Mouse (Mus musculus) forebrain, postnatal 0 days (tissue): Measurements from ENCODE around the gene Ufsp1. TPM values are rescaled to one million over a fixed set of nuclear protein-coding genes. Genes with fewer than 3 reads are reported as not detected.

ENCODE experiments used
- ATAC-seq: fragments of 200-750 bp; cut with Nextera tagmentation; 2 replicates; pipeline ENCODE4 v1.8.0; 2017; ENCODE audit warnings: mild to moderate bottlenecking, moderate library complexity
- DNase-seq: peaks from one replicate; pipeline ENCODE4 v3.0.0-alpha.2; 2015
- H3K27ac ChIP-seq: fragments of 300-500 bp; sonication (generic); 2 replicates; pipeline ENCODE4 v1.5.1; 2014; ENCODE audit warnings: low read depth, mild to moderate bottlenecking, antibody characterized with exemption, low read length, moderate library complexity, mixed read lengths
- H3K27me3 ChIP-seq: fragments of 300-500 bp; sonication (generic); 2 replicates; pipeline ENCODE4 v1.6.1; 2014; ENCODE audit warnings: mild to moderate bottlenecking, low read length, mixed read lengths; ENCODE audit not compliant: insufficient read depth
- H3K36me3 ChIP-seq: fragments of 300-500 bp; sonication (generic); 2 replicates; pipeline ENCODE4 v1.6.1; 2014; ENCODE audit warnings: mild to moderate bottlenecking, moderate library complexity; ENCODE audit not compliant: insufficient read depth
- H3K4me1 ChIP-seq: fragments of 300-500 bp; sonication (generic); 2 replicates; pipeline ENCODE4 v1.6.1; 2014; ENCODE audit warnings: antibody characterized with exemption; ENCODE audit not compliant: insufficient read depth
- H3K4me2 ChIP-seq: fragments of 300-500 bp; sonication (generic); 2 replicates; pipeline ENCODE4 v1.6.1; 2014; ENCODE audit warnings: low read depth, mild to moderate bottlenecking, moderate library complexity
- H3K4me3 ChIP-seq: fragments of 300-500 bp; sonication (generic); 2 replicates; pipeline ENCODE4 v1.5.1; 2014; ENCODE audit warnings: low read depth, low read length, mixed read lengths
- H3K9ac ChIP-seq: fragments of 300-500 bp; sonication (generic); 2 replicates; pipeline ENCODE4 v1.6.1; 2014; ENCODE audit warnings: mild to moderate bottlenecking
- H3K9me3 ChIP-seq: fragments of 300-500 bp; sonication (generic); 2 replicates; pipeline ENCODE4 v1.6.1; 2016; ENCODE audit warnings: low read length
- CTCF ChIP-seq: sonication (generic); IDR thresholded peaks from 2 replicates; pipeline ENCODE4 v1.5.1; 2016; ENCODE audit warnings: antibody characterized with exemption, control low read depth, low read depth
- WGBS: fragments of 180-500 bp; shearing (Covaris S2); extraction: QIAGEN DNeasy Blood & Tissue Kit; methylation state at CpG from one replicate; pipeline ENCODE4 v1.1.7; 2014; 5-methylcytosine and 5-hydroxymethylcytosine counted together
- polyA plus RNA-seq: library from polyadenylated mRNA; unstranded; fragments of >200 nt; fragmentation: Nextera tagmentation; extraction: Ambion mirVana; gene quantifications from 2 replicates; pipeline ENCODE4 v1.2.1, GENCODE M21; 2015
- total RNA-seq: library from RNA; depleted of rRNA; stranded (reverse); fragments of >200 nt; gene quantifications from 2 replicates; pipeline ENCODE4 v1.2.3, GENCODE M21; 2014

The Ufsp1 gene
- total and polyA plus RNA-seq, 2 experiments from 2014 or later, result 15.2 to 23.4 TPM

DNA sequence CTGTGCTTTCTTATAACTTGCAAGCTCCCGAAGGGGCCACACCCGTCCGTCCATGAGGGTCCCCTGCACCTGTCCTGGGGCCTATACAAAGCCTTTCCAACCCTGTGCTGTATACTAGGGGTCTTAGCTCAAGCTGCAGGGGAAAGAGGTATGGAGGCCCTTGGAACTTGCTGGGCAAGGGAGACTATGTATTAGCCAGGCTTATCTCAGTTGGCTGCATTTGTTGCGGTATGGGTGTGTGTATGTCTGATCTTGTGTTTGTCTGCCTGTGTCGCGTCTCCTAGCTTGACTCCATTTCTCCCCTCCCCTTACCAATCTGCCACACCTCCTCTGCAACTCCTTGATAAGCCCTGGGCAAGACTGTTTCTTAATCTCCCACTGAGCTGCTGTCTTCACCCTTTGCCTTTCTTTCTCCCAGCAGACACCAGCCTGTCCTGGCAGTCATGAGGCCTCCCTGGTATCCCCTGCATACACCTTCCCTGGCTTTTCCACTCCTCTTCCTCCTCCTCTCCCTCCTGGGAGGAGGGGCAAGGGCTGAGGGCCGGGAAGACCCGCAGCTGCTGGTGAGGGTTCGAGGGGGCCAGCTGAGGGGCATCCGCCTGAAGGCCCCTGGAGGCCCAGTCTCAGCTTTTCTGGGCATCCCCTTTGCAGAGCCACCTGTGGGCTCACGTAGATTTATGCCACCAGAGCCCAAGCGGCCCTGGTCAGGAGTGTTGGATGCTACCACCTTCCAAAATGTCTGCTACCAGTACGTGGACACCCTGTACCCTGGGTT is 4.7 kb upstream of the Ufsp1 start:
- TF ChIP-seq CTCF, result no peak
- ATAC-seq (no peak), DNase-seq (no peak)
- Histone ChIP-seq H3K4me1 (0 out of 2 replicates have a peak, but pooled peaks cover 2% of the 10 kb centered on the region), H3K27ac (no peak overlapping the region), H3K9ac (no peak overlapping the region), H3K9me3 (no peaks in the 10 kb centered on the region), H3K36me3 (no peaks in the 10 kb centered on the region; the same call in 1 of the 2 replicates), H3K4me2 (peak overlapping the region; percentile 93), H3K4me3 (peak overlapping the region; percentile 52; the same call in 1 of the 2 replicates), H3K27me3 (0 out of 2 replicates have a peak, but pooled peaks cover 3% of the 10 kb centered on the region)
- 59% methylated on average over 13 of the region's 13 CpGs for WGBS

DNA sequence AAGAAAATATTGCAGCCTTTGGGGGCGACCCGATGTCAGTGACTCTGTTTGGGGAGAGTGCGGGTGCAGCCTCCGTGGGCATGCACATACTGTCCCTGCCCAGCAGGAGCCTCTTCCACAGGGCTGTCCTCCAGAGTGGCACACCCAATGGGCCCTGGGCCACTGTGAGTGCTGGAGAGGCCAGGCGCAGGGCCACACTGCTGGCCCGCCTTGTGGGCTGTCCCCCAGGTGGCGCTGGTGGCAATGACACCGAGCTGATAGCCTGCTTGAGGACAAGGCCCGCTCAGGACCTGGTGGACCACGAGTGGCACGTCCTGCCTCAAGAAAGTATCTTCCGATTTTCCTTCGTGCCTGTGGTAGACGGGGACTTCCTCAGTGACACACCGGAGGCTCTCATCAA is 3.8 kb upstream of the Ufsp1 start:
- H3K9ac ChIP-seq, result no peak overlapping the region
- DNase-seq (no peak), ATAC-seq (no peak)
- H3K27ac ChIP-seq, result no peak overlapping the region
- 0 out of 2 replicates have a peak, but pooled peaks cover 3% of the 10 kb centered on the region for H3K27me3 ChIP-seq
- 0 out of 2 replicates have a peak, but pooled peaks cover 4% of the 10 kb centered on the region for H3K4me1 ChIP-seq
- H3K4me3 ChIP-seq, result no peak overlapping the region
- peak; percentile 49 for TF ChIP-seq CTCF
- H3K4me2 ChIP-seq, result no peak overlapping the region
- no peaks in the 10 kb centered on the region for H3K9me3 ChIP-seq
- 22% methylated on average over 15 of the region's 15 CpGs for WGBS
- H3K36me3 ChIP-seq, result peaks cover 9% of the 10 kb centered on the region

DNA sequence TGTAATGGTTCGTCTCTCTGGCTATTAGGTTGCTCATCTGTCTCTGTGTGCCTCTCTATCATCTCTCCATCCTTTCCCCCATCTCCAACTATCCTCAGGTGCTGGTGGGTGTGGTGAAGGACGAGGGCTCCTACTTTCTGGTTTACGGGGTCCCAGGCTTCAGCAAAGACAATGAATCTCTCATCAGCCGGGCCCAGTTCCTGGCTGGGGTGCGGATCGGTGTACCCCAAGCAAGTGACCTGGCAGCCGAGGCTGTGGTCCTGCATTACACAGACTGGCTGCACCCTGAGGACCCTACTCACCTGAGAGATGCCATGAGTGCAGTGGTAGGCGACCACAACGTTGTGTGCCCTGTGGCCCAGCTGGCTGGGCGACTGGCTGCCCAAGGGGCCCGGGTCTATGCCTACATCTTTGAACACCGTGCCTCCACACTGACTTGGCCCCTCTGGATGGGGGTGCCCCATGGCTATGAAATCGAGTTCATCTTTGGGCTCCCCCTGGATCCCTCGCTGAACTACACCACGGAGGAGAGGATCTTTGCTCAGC is 3.0 kb upstream of the Ufsp1 start:
- Histone ChIP-seq H3K9me3 (no peaks in the 10 kb centered on the region), H3K4me3 (no peak overlapping the region), H3K4me2 (no peak overlapping the region), H3K9ac (no peak overlapping the region), H3K4me1 (0 out of 2 replicates have a peak, but pooled peaks cover 4% of the 10 kb centered on the region), H3K27ac (no peak overlapping the region), H3K27me3 (0 out of 2 replicates have a peak, but pooled peaks cover 3% of the 10 kb centered on the region), H3K36me3 (peaks cover 16% of the 10 kb centered on the region)
- no peak for ATAC-seq
- DNase-seq, result no peak
- TF ChIP-seq CTCF, result no peak
- WGBS, result 77% methylated on average over 15 of the region's 15 CpGs

DNA sequence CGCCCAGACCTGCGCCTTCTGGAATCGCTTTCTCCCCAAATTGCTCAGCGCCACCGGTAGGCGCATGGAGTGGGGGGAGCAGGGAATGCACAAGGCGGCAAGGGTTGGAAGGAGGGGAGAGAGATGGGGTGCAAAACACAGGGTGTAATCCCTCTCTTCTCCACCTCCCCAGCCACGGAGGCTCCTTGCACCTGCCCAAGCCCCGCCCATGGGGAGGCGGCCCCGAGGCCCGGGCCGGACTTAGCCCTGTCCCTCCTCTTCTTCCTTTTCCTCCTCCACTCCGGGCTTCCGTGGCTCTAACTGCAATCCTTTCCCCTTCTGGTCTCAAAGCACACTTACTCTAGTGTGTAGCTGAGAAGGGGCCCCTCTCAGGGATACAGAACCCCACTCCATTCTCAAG is 1.1 kb upstream of the Ufsp1 start:
- Histone ChIP-seq H3K4me2 (peak overlapping the region; percentile 100), H3K9ac (peak overlapping the region; percentile 72), H3K9me3 (no peaks in the 10 kb centered on the region), H3K4me1 (0 out of 2 replicates have a peak, but pooled peaks cover 4% of the 10 kb centered on the region), H3K27ac (peak overlapping the region; percentile 88), H3K4me3 (peak overlapping the region; percentile 58), H3K36me3 (peaks cover 35% of the 10 kb centered on the region), H3K27me3 (0 out of 2 replicates have a peak, but pooled peaks cover 3% of the 10 kb centered on the region)
- DNase-seq (peak; percentile 71), ATAC-seq (peak; percentile 4; the same call in 1 of the 2 replicates)
- under 1% methylated on average over 14 of the region's 15 CpGs for WGBS
- TF ChIP-seq CTCF, result peak; percentile 54

DNA sequence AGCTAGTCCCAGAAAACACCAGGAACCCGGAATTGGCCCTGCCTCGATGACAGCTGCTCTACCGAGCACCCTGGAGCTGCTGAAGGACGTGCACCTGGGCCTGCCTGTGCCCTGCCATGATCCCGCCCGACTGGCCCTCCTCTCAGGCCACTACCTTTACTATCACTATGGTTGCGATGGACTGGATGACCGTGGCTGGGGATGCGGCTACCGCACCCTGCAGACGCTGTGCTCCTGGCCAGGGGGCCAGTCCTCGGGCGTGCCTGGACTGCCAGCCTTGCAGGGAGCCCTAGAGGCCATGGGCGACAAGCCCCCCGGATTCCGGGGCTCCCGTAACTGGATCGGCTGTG is 290 bp downstream of the Ufsp1 start:
- H3K9ac ChIP-seq, result peak overlapping the region; percentile 72
- no peaks in the 10 kb centered on the region for H3K9me3 ChIP-seq
- no peaks in the 10 kb centered on the region for H3K27me3 ChIP-seq
- DNase-seq (no peak), ATAC-seq (0 out of 2 replicates have a peak, but pooled peaks have one; percentile 0)
- peak overlapping the region; percentile 58 for H3K4me3 ChIP-seq
- H3K4me2 ChIP-seq, result peak overlapping the region; percentile 100
- peaks cover 49% of the 10 kb centered on the region for H3K36me3 ChIP-seq
- peak overlapping the region; percentile 88 for H3K27ac ChIP-seq
- H3K4me1 ChIP-seq, result 0 out of 2 replicates have a peak, but pooled peaks cover 4% of the 10 kb centered on the region
- WGBS, result 4% methylated on average over 18 of the region's 18 CpGs
- TF ChIP-seq CTCF, result no peak

DNA sequence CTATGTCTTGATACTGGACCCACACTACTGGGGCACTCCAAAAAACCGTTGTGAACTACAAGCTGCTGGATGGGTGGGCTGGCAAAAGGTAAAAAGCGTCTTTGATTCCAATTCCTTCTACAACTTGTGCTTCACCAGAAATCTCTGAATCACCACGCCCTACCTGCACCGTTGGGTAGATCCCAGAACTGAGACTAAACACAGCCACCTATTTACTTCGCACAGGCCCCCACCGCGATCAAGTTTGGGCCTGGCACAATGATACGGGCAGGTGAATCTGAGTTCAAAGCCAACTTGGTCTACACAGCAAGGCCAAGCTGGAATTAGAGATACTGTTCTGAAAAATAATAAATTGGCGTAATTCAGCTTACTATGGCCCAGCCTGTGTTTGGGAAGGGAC is 867 bp downstream of the Ufsp1 start:
- H3K36me3 ChIP-seq, result peaks cover 55% of the 10 kb centered on the region
- 0 out of 2 replicates have a peak overlapping the region, but pooled peaks have one; percentile 88 for H3K27ac ChIP-seq
- H3K9me3 ChIP-seq, result no peaks in the 10 kb centered on the region
- WGBS, result 83% methylated on average over 9 of the region's 9 CpGs
- no peaks in the 10 kb centered on the region for H3K27me3 ChIP-seq
- DNase-seq (no peak), ATAC-seq (no peak)
- H3K4me2 ChIP-seq, result peak overlapping the region; percentile 100; the same call in 1 of the 2 replicates
- H3K4me1 ChIP-seq, result 0 out of 2 replicates have a peak, but pooled peaks cover 4% of the 10 kb centered on the region
- H3K9ac ChIP-seq, result peak overlapping the region; percentile 72
- H3K4me3 ChIP-seq, result peak overlapping the region; percentile 58; the same call in 1 of the 2 replicates
- TF ChIP-seq CTCF, result no peak

DNA sequence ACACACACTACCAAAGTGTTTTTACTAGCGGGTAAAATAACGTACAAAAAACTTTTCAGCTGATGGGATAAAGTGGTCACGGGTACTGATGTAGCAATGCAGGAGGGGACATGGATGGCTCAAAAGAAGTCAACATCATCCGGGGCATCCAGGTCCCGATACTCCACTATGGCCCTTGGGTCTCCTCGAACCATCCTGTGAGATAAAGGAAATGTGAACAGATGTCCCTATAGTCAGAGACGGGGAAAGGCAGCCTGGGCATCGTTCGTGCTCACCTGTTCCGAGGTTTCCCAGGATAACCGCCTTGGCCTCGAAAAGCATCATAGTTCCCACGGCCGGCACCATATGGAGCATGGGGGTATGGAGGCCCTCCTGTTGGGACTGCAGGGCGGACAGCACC is 1.3 kb downstream of the Ufsp1 start:
- TF ChIP-seq CTCF, result no peak
- no peak overlapping the region for H3K27ac ChIP-seq
- no peak overlapping the region for H3K4me3 ChIP-seq
- no peaks in the 10 kb centered on the region for H3K27me3 ChIP-seq
- 93% methylated on average over 15 of the region's 15 CpGs for WGBS
- no peak overlapping the region for H3K4me2 ChIP-seq
- H3K36me3 ChIP-seq, result peaks cover 59% of the 10 kb centered on the region
- no peak overlapping the region for H3K9ac ChIP-seq
- H3K4me1 ChIP-seq, result 0 out of 2 replicates have a peak, but pooled peaks cover 4% of the 10 kb centered on the region
- ATAC-seq, result no peak
- no peak for DNase-seq
- H3K9me3 ChIP-seq, result no peaks in the 10 kb centered on the region
